Mouse (Mus musculus) yolk sac, embryonic 10.5 days (tissue): ENCODE measurements at regions not wholly inside any gene's neighbourhood (a gene's known extent, or its start where the extent isn't known, plus 50 kb on each side); places are given as distances from the start of the nearest gene placed in this dataset.

ENCODE experiments used
- DNase-seq: peaks from one replicate; pipeline ENCODE4 v3.0.0-alpha.2; 2017; ENCODE audit warnings: low spot score

DNA sequence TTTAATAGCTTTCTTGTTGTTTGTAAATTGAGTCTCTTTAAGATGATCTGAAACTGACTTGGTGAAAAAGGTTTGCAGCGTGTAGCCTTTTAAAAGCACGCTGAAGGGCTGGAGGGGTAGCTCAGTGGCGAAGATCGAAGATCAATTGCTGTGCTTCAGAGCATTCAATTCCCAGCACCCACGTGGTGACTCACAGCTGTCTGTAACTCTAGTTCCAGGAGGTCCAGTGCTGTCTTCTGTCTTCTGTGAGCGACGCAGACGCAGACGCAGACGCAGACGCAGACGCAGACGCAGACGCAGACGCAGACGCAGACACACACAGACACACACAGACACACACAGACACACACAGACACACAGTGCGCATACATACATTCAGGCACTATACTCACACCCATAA, 99.1 kb upstream of the Map4k3 start:
- DNase-seq: no peak

GRCm38 (mm10) chr17:80825971-80826730, 97.9 kb upstream of the Map4k3 start:
- DNase-seq: peak; percentile 85

DNA sequence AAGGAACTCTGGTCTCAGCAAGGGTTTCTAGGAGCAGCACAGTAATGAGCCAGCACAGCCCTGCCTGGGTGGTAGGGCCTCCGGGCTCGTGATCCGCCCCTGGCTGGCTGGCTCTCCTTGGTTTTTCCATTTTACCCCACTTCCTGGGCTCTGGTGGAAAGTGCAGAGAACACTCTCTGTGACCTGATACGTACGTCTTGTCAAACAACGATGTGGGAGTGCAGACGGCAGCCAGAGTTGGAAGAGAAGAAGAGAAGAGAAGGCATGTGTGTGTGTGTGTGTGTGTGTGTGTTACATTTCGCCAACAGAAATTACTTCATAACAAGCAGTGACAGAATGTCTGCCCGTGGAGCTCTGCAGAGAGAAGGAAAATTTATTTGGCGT, 97.2 kb upstream of the Map4k3 start:
- peak; percentile 40 for DNase-seq

- no peak for DNase-seq
These were observed 96.7 kb upstream of the Map4k3 start for GRCm38 (mm10) chr17:80824826-80825517.

- DNase-seq: no peak
These were observed 96.0 kb upstream of the Map4k3 start for GRCm38 (mm10) chr17:80824261-80824660.

DNA sequence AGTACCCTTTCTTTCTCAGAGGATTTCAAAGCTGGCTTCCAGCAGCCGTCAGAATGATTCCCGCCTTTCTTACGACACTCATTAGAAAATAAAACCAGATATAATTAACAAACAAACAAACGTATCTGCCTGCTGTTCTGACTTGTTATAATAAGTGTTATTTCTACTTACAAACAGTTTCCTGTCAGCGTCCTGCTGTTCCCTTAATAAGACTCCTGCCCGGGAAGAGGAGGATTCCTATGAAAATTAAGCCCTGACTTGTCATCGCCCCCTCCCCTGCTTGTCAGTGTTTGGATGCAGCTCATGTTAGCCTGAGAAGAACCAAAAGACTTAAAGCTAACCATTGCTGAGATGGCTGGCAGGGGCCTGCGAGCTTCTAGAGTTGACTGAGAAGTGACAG, 92.6 kb upstream of the Map4k3 start:
- DNase-seq: no peak

GRCm38 (mm10) chr17:80818477-80819028, 90.3 kb upstream of the Map4k3 start:
- no peak for DNase-seq

- DNase-seq: peak; percentile 19
These were observed 87.5 kb upstream of the Map4k3 start for GRCm38 (mm10) chr17:80815747-80816146.

DNA sequence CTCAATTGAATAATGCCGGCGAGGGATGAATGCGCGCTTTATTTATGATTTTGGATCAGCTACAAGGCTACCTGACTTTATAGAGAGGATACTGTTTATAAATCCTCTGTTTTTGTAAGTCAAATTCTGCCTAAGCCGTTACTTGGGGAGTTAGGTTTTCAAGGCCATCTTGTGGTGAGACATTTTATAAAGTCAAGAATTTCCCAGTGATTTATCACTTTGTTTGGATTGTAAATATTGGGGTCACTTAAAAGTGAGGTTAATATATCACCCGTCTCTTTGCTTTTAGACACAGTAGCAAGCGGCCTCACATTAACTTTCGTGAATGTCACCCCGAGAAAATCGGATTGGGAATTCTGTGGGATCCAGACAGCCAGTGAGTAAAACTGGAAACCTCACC, 84.9 kb upstream of the Map4k3 start:
- DNase-seq: no peak

DNA sequence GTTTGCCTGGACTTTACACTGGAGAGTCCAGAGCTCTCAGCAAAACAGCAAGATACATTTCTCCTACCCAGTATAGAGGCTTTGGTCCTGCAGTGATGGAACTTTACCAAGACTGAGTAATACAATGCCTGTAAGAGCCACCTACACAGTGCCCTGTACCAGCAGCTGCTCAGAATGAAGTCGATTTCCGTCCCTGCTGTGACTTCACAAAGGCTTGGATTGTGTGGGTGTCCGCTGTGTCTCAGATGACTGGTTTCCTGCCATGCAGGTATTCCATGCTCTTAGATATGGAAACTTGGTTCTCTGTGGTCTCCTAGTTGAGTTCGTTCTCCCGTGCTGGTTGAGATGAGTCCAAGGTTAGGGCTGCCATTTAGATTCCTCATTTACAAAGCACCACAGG, 81.0 kb upstream of the Map4k3 start:
- DNase-seq: no peak

GRCm38 (mm10) chr17:80808069-80808468, 79.8 kb upstream of the Map4k3 start:
- no peak for DNase-seq

- no peak for DNase-seq
These were observed 75.2 kb upstream of the Map4k3 start for GRCm38 (mm10) chr17:80803361-80803915.

DNA sequence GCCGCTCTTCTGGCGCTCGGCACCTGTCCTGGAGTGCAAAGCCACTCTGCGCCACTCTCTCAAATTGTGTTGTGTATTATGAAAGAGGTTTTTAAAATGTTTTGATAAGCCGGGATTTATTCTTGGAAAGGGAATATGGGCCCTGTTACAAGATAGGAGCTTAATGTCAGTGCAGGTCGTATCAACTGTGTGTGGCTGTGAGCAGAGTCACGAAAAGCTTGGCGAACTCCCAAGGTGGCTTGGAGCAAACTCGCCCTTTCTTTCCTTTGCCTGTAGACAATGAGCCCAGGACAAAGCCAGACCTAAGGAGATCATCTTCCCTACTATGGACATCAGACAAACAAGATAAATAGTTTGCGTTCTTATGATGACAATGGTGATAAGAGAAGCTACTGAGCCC, 74.3 kb upstream of the Map4k3 start:
- DNase-seq: no peak

- DNase-seq: no peak
These were observed 73.7 kb upstream of the Map4k3 start for GRCm38 (mm10) chr17:80801991-80802390.

GRCm38 (mm10) chr17:80801451-80801983, 73.2 kb upstream of the Map4k3 start:
- DNase-seq: no peak

DNA sequence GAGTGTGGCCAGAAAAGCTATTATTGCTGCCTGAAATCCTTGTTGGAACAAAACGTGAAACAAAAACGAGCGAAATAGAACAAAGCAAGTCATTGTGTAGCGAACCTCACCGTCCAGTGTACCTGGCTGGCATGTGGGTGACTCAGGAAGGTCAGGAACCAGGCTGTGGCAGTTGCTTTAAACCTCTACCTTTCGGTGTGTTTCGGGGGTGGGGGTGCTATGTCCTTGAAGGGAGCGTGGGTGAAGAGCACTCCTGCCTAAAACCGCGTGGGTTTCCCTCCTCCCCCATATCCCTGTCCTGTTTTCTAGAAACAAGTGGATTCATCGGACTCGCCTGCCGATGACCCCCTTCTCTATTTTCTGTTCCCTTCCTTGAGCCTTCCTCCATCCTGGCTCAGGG, 72.6 kb upstream of the Map4k3 start:
- DNase-seq: no peak

DNA sequence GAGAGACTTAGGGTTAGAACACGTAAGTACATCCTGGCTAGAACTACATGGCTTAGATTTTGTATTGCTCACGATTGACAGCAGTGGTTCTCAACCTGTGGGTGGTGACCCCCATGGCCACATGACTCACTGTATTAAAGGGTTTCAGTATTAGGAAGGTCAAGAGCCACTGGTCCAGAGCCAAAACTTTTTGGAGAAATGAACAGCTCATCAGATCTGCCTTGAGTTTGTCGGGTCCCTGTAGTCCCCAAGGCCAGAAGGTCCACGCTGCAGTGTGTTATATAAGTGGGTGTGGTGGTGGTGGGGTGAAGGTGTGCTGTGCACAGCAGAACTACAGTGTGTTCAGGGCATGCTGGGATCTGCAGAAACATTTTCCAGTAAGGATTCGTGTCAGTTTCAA, 72.2 kb upstream of the Map4k3 start:
- DNase-seq: no peak

DNA sequence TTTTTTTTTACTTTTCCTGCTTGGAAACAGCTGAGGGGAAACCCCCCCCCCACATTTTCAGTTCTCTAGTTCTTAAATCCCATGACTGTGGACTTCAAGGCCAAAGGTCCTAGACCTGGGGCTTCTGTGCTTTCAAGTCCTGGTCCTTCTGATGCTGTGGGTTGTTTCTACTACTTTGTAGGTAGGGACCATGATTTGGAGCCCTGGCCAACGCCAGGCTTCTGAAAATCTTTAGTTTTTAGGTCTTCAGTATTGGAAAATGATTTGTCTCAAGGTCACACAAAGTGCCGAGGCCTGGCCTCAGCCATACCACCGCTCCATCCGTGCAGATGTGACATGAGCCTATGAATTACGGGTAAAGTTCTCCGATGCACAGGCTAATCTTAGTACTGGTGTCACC, 70.8 kb upstream of the Map4k3 start:
- no peak for DNase-seq

- DNase-seq: no peak
These were observed 70.1 kb upstream of the Map4k3 start for GRCm38 (mm10) chr17:80798281-80798980.

DNA sequence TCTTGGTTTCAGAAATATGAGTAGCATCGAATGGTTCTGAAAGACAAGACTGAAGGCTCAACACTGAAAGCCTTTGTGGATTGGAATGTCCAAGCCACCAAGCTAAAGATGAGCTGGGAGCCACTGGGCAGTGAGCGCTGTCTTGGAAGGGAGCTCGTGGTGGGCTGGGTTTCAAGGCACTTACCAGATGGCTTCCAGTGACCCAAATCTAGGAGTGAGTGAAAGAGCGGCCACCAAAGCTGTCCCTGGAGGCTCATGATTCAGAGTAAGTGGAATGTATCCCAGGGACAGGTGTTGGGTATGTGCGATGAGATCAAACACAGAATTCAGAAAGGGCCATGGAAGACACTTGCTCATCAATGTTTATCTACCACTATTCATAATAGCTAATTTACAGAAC, 68.5 kb upstream of the Map4k3 start:
- no peak for DNase-seq

DNA sequence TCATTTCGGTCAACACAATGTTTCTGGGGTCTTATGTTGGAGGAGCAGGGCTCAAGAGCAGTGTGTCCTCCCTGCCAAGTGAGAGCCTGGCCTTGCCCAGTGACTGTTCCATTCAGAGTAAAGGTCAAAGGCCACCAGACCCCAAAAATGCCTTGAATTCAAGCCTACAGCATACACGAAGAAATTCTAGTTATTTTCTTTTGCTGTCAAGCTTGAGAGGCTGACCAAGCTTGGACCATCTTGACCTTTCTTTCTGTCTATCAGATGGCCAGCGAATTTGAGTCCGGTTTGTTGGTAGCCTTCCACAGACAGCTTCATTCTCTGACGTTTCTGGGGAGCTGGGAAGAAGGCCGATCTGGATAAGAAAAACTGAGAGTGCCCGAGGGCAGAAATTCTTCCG, 68.1 kb upstream of the Map4k3 start:
- no peak for DNase-seq

- no peak for DNase-seq
These were observed 67.3 kb upstream of the Map4k3 start for GRCm38 (mm10) chr17:80795453-80796105.
